Mouse (Mus musculus) erythroblast, embryonic 14.5 days (primary cell): ENCODE measurements at regions not wholly inside any gene's neighbourhood (a gene's known extent, or its start where the extent isn't known, plus 50 kb on each side); places are given as distances from the start of the nearest gene placed in this dataset.

Experiments
- GATA1 ChIP-seq: IDR thresholded peaks from 2 replicates; pipeline ENCODE4 v1.6.1; 2012; ENCODE audit warnings: low read length, inconsistent platforms, mixed read lengths
- TAL1 ChIP-seq: IDR thresholded peaks from 3 replicates; pipeline ENCODE4 v1.6.1; 2012; ENCODE audit warnings: low read length, inconsistent platforms, mixed read lengths

DNA sequence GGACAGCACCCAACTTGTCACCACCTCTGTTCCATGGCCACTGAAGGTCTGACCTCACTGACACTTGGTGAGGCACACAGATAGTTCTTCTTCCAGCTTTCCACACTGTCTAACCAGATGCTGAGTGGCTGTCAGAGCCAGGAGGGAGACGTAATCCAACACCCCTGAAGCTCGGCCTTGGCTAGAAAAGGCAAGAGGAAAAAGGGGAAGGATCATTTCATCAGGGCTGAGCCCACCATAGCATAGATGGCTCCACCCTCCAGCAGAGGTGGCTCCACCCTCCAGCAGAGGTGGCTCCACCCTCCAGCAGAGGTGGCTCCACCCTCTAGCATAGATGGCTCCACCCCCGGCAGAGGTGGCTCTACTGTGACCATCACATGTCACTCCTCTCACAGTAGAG is 56.8 kb upstream of the Maml3 start:
- no peak for TF ChIP-seq GATA1
- TF ChIP-seq TAL1: no peak
